Mouse (Mus musculus) mesoderm, embryonic 11.5 days (tissue): ENCODE measurements around the gene Gm11034.
A peak's percentile ranks its signal among the peaks of the same experiment; 100 is the strongest.

ENCODE experiments used
- DNase-seq: peaks from one replicate; pipeline ENCODE4 v3.0.0-alpha.2; 2012; ENCODE audit warnings: low read depth, low spot score

Gene Gm11034

DNA sequence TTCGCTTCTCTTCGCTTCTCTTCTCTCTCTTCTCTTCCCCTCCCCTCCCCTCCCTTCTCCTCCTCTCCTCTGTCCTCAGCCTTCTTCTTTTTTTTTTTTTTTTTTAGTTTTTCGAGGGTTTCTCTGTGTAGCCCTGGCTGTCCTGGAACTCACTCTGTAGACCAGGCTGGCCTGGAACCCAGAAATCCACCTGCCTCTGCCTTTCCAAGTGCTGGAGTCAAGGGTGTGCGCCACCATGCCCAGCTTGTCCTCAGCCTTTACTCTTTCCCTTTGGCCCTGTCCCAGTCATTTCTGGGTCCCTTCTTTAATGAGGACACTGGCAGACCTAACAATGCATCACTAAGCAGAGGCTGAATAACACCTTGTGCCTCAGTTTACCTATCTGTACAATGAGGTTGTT, at the start of gene Gm11034:
Gene Gm11034, minus strand, starts transcription at position 101 of the 400 bp plus-strand sequence.
- DNase-seq: no peak

GRCm38 (mm10) chr8:72262756-72263155, 49.3 kb upstream of the Gm11034 start:
- no peak for DNase-seq

DNA sequence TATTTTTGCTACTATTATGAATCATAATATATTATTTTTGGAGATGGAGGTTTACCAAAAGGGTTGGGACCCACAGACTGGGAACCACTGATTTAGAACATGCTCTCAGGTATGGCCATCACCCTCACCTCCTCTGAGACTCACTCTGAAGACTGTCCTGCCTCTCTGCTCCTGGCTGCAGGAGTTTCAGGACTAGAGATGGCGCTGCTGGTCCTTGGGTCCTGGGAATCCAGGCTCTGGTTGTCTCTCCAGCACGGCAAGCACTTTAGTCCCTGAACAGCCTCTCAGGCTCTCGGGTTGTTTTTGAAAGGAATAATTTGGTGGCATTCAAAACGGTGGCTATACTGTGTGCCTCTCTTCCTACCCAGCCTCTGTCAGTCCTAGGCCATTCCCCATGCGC, 48.4 kb upstream of the Gm11034 start:
- no peak for DNase-seq

DNA sequence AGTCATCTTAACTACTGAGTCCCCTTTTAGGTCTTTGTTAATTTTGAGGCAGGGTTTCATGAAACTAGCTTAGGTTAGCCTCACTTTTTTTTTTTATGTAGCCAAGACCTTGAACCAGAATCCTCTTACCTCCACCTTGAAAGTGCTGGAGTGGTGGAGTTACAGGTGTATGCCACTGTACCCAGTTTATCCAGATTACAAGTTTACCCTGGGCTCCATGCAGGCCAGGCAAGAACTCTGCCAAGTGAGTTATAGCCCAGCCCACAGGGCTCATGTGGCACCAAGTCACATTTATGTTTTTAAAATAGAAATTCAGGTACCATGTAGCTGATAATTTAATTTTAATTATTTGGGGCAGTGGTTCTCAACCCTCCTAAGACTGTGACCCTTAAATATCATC, 48.0 kb upstream of the Gm11034 start:
- DNase-seq: no peak

DNA sequence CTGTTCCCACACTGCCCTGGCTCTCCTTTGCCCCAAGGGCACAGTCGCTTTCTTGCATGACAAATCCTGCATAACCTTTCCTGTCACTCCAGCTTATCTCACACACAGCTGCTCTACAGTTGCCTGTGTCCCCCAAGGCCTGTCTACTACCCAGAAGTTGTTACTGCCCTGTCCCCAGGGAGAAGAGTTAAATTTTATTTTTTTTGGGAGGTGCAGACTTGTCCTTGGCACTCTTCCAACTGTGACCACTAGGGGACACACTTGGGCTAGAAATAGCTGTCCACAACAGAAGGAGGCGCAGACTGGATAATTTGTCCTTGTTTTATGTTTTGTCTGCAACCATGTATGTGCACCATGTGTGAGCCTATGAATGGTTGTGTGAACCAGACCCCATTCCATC, 47.6 kb upstream of the Gm11034 start:
- peak; percentile 81 for DNase-seq

- no peak for DNase-seq
Observed at GRCm38 (mm10) chr8:72260585-72260984, 47.1 kb upstream of the Gm11034 start.

GRCm38 (mm10) chr8:72259862-72260261, 46.4 kb upstream of the Gm11034 start:
- no peak for DNase-seq

- DNase-seq: no peak
Observed at GRCm38 (mm10) chr8:72257902-72258238, 44.4 kb upstream of the Gm11034 start.

DNA sequence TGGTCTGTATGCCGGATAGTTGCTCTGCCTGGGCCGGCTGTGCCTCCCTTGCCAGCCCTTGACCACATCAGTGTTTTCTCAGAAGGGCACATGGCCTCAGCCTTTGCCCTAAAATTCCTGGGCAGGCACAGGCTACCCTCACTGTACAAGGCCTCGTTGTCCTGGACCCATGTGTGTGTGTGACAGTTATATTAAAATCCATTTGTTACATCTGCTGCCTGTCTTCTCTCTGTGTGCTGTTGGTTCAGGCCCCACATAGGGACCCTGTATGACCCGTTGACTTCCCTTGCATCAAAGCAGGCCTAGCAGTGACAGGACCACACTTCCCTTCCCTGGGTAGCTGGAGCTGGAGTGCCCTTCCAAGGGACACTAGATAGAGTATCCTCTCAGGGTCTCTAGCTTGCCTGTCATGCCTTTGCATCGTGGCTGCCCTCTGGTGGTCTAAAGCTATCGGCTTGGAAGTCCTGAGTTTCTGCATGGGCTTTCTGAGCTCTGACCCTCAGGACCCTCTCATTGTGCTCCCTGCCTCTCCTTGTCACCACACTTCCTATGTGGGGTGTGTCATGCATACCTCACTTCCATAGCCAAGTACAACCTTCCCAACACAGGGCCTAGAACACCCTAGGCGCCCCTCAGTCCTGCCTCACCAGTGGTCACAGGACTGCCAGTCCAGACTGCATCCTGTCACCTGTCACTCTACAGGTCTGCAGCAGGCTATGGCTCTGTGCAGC, 43.9 kb upstream of the Gm11034 start:
- DNase-seq: peak; percentile 53

DNA sequence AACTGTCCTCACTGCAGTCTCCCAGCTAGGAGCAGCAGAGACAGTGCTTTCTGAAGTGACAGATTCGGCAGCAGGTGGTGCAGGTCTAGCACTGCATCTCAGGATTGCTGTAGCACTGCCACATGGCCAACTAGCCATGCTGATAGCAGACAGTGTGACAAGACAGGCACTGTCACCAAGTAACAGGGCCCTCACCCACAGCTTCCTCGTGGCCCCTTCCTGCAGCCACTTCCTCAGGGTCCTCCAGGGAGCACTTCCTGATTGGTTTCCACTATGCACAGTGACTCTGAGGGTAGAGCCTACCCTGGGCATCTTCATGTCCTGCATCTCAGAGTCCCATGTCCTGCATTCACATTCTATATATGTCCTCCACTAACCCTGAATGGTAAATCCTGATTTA, 31.2 kb upstream of the Gm11034 start:
- DNase-seq: no peak

DNA sequence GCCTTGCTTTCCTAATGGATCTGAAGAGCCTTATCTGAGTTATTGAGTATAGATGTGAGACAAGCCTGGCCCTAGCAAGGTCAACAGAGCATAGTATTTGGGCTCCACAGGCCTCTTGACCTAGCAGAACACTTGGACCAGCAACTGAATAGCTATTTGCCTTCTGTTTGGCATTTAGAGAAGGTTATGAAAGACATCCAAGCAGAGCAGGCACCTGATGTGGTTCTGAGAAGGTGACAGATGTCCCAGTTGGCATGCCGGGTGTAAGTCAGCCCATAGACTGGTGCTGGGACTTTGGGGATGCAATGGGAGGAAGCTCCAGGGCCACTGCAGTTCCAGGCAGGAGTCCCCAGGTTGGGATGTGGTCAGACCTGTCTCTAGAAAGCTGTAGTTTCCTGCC, 28.8 kb upstream of the Gm11034 start:
- no peak for DNase-seq

- DNase-seq: no peak
Observed at GRCm38 (mm10) chr8:72240951-72241350, 27.5 kb upstream of the Gm11034 start.

- no peak for DNase-seq
Observed at GRCm38 (mm10) chr8:72240403-72240763, 26.9 kb upstream of the Gm11034 start.

DNA sequence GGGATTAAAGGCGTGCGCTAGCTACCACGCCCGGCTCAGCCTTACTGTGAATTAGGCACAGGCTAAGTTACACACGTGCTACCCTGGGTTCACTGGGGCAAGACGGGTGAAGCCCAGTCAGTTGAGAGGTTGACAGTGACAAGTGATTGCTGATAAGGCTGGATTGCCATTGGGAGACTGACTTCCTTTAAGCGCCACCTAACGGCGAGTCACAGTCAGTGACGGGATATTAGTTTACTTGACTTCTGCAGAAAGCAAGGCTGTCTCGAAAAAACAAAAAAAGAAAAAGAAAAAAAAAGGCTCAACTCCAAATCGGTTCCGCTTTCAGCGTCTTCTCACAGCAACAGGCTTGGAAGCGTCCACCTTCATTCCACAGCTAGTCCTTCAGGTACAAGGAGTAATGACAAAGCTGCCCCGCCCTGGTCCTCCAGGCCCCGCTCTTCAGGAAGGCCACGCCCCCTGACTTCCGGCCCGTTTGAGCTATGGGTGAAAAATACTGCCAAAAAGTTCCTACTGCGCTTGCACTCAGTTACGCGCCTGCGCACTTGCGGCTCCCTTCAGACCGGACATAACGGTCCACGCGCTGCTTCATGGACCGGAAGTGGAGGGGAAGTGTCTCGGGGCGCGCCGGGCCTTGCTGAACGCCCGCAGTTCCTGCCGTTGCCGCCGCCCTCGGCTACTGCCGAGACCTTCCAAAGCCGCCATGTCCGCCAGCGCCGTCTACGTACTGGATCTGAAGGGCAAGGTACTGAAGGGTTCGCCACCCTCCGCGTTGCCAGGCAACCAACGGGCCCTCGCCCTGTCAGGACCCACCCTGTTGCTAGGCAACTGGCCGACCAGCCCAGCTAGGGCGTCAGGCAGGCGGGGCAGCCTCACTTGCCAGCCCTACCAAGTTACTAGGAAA, 26.3 kb upstream of the Gm11034 start, which contains the start of gene Ap1m1:
Gene Ap1m1, plus strand, starts transcription at position 520 of the 904 bp plus-strand sequence.
- DNase-seq: peak; percentile 99

DNA sequence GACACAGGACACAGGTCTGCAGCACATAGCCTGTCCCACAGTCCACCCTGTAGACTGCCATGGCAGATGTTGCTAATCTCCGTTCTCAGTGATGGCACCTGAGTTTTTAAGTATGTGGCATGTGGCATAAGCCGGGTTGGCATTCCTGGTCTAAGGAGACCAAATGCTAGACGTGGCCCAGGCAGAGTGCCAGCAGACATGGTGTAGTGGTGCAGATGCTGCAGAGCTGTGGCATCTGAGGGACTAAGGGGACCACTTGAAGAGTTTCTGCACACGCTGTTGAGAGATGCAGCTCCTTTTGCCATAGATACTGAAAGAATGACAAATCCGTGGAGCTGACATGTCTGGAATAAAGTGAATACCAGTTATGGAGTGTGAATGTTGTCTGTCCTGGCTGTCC, 9.2 kb upstream of the Gm11034 start:
- no peak for DNase-seq

GRCm38 (mm10) chr8:72220758-72221157, 7.3 kb upstream of the Gm11034 start:
- DNase-seq: no peak

DNA sequence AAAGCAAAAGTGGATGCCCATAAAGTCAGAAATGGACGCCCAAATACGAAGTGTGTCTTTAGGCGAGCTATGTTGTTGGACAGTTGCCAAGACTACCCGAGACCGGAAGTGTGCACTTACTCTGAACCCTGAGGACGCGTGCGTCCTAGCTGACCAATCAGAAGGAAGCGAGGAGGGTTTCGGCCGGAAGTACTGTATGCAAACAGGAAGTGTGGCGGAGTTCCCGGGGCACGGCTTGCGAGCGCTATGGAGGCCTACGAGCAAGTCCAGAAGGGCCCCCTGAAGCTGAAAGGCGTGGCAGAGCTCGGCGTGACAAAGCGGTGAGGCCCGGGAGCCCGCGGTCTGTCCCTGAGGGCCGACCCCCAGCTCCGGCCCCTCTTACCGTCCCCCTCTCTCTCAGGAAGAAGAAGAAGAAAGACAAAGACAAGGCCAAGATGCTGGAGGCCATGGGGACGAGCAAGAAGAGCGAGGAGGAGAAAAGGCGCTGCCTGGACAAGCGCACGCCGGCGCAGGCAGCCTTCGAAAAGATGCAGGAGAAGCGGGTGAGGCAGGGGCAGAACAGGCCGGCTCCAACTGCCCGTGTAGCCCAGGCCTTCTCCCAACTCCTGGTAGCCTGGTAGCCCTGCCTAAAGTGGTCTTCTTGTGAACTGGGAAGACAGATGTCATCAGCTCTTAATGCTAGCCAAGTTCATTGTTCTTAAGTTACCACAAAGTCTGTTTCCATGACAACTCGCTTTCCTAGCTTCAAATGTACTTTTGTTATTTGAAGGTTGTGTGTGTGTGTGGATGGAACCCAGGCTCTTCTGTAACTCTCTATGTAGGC, 6.3 kb upstream of the Gm11034 start, which contains the start of gene Fam32a:
Gene Fam32a, plus strand, starts transcription at position 190 of the 823 bp plus-strand sequence.
- DNase-seq: peak; percentile 99

- DNase-seq: no peak
Observed at GRCm38 (mm10) chr8:72218781-72219540, 5.5 kb upstream of the Gm11034 start.

- DNase-seq: no peak
Observed at GRCm38 (mm10) chr8:72215871-72216270, 2.4 kb upstream of the Gm11034 start.

DNA sequence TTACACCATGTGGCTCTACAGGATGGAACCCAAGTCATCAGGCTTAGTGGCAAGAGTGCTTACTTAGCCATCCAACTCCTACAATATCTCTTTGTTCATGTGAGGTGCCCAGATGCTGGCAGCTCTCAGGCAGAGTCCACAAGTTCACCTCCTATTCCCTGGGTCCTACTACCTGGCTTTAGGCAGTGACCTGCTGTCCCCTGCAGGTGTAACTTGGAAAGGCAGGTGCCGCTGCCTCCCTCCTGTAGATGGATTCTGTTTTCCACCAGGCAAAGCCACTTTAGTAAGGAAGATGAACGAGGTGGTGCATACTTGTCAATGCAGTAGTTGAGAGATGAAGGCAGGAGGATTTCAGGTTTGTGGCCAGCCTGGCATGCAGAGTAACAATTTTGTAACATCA, 1.6 kb upstream of the Gm11034 start:
- no peak for DNase-seq

- DNase-seq: no peak
Observed at GRCm38 (mm10) chr8:72212751-72213150, 685 bp downstream of the Gm11034 start, which contains the start of gene Cib3. TSS of gene Cib3 (minus strand) at chr8:72212837.
